Mouse (Mus musculus) C2C12 (cell line): ENCODE results near the gene Eapp.
"Not testable (repeated sequence)": the region's sequence is repeated elsewhere in the genome, so short reads cannot be mapped to it uniquely, and the experiment has no call there.

Source experiments
- CTCF ChIP-seq: IDR thresholded peaks from one replicate; pipeline ENCODE4 v1.5.1; 2011; ENCODE audit not compliant: control insufficient read depth, insufficient read depth, insufficient read length
- MAX ChIP-seq: IDR thresholded peaks from one replicate; pipeline ENCODE4 v1.6.1; 2011; ENCODE audit warnings: mild to moderate bottlenecking, control low read depth
- MYOD1 ChIP-seq: IDR thresholded peaks from one replicate; pipeline ENCODE4 v1.6.1; 2011; ENCODE audit warnings: low read depth; ENCODE audit not compliant: control insufficient read depth, insufficient read length

DNA sequence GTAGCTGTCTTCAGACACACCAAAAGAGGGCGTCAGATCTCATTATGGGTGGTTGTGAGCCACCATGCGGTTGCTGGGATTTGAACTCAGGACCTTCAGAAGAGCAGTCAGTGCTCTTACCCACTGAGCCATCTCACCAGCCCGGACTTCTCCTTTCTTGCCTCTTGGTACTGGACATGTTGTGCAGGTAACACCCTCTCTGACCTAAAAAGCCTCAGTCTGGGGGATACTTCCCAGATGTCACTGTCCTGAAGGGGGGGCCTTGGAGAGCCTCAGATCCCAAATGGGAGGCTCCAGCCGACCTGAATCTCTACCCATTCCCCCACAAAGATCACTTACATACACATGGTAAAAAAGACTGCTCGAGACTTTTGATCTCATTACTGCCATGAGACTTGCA lies 34.2 kb downstream of the Eapp start:
- not testable (repeated sequence) for TF ChIP-seq CTCF, MAX, MYOD1
